Mouse (Mus musculus) hindbrain, embryonic 11.5 days (tissue): ENCODE data around the gene Nvl. TPM values are rescaled to one million over a fixed set of nuclear protein-coding genes. Genes with fewer than 3 reads are reported as not detected.

Experiments used
- ATAC-seq: fragments of 200-750 bp; cut with Nextera tagmentation; 2 replicates; pipeline ENCODE4 v1.8.0; 2017; ENCODE audit warnings: mild to moderate bottlenecking, moderate TSS enrichment, moderate library complexity; ENCODE audit not compliant: low FRiP score
- DNase-seq: peaks from one replicate; pipeline ENCODE4 v3.0.0-alpha.2; 2015; ENCODE audit warnings: low spot score
- H3K27ac ChIP-seq: fragments of 300-500 bp; sonication (generic); 2 replicates; pipeline ENCODE4 v1.5.1; 2014; ENCODE audit warnings: mild to moderate bottlenecking, low read depth, low read length
- H3K27me3 ChIP-seq: fragments of 300-500 bp; sonication (generic); 2 replicates; pipeline ENCODE4 v1.6.1; 2014; ENCODE audit warnings: mild to moderate bottlenecking, low read length, moderate library complexity, mixed read lengths; ENCODE audit not compliant: control insufficient read depth, insufficient read depth
- H3K36me3 ChIP-seq: fragments of 300-500 bp; sonication (generic); 2 replicates; pipeline ENCODE4 v1.6.1; 2014; ENCODE audit warnings: mild to moderate bottlenecking, low read length, moderate library complexity, mixed read lengths; ENCODE audit not compliant: control insufficient read depth, insufficient read depth
- H3K4me1 ChIP-seq: fragments of 300-500 bp; sonication (generic); replicated peaks from 2 replicates; pipeline ENCODE4 v1.6.1; 2014; ENCODE audit warnings: low read length, mixed read lengths; ENCODE audit not compliant: control insufficient read depth, insufficient read depth
- H3K4me2 ChIP-seq: fragments of 300-500 bp; sonication (generic); replicated peaks from 2 replicates; pipeline ENCODE4 v1.6.1; 2014; ENCODE audit warnings: mild to moderate bottlenecking, low read depth, low read length
- H3K4me3 ChIP-seq: fragments of 300-500 bp; sonication (generic); 2 replicates; pipeline ENCODE4 v1.5.1; 2014; ENCODE audit warnings: low read depth, low read length
- H3K9ac ChIP-seq: fragments of 300-500 bp; sonication (generic); 2 replicates; pipeline ENCODE4 v1.6.1; 2014; ENCODE audit warnings: low read depth, low read length
- H3K9me3 ChIP-seq: fragments of 300-500 bp; sonication (generic); 2 replicates; pipeline ENCODE4 v1.6.1; 2016; ENCODE audit warnings: low read length; ENCODE audit not compliant: control insufficient read depth
- WGBS: fragments of 180-500 bp; shearing (Covaris S2); extraction: QIAGEN DNeasy Blood & Tissue Kit; methylation state at CpG from one replicate; pipeline ENCODE4 v1.1.7; 2014; 5-methylcytosine and 5-hydroxymethylcytosine counted together
- polyA plus RNA-seq: library from polyadenylated mRNA; unstranded; fragments of >200 nt; fragmentation: Nextera tagmentation; extraction: Ambion mirVana; gene quantifications from 2 replicates; pipeline ENCODE4 v1.2.1, GENCODE M21; 2014

The Nvl gene
- 37.9 and 38.5 TPM in 2 replicates for polyA plus RNA-seq

DNA sequence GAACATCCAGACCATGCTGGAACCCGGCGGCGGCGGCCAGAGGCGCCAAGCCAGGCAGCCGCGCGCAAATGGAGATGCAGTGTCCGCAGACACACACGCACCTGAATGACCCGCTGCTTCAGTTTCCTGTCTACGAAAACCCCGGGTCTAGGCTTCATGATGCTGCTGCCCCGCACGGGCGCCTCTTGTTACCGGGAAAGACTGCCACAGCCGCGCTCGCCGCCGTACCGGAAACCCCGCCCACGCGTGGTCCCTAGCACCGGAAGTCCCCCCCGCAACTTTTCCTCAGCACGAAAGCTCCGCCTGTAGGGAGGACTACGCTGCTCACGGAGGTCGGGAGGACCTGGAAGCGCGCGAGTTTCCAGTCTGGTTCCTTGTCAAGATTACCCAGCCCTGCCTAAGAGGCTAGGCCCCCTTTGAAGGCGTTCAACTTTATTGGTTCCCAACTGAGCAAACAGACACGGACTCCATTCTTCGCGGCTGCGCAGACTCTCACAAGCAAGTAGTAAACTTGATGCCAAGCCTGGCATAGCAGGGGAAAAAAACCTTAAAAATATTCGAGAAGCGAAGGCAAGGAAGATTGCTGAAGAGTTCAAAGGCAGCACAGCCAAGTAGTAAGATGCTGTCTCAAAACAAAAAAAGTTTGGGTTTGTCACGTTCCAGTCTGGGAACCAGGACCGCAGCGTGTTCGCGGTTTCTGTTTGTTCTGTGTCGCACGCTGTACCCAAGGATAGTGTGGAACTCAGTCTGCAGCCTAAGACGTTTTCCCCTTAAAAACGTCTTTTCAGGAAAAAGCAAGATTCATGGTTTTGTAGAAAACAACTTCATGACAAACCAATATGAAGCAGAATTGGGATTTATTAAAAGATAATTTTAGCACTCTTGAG lies at the start of gene Nvl, which contains the start of gene Cnih4:
Nvl (minus strand) TSS at position 255 of the 887 bp plus-strand sequence.
Cnih4 (plus strand) TSS at position 744 of the 887 bp plus-strand sequence.
- peak; percentile 99 for ATAC-seq
- Histone ChIP-seq H3K9me3 (no peaks in the 10 kb centered on the region), H3K36me3 (no peaks in the 10 kb centered on the region), H3K4me1 (no peaks in the 10 kb centered on the region; the same call in 1 of the 2 replicates), H3K27ac (peak within 1 kb of the TSS; percentile 67), H3K4me2 (peak within 1 kb of the TSS; percentile 65), H3K4me3 (peak within 1 kb of the TSS; percentile 91), H3K27me3 (no peaks in the 10 kb centered on the region), H3K9ac (peak within 1 kb of the TSS; percentile 73)
- WGBS: under 1% methylated on average over 52 of the region's 52 CpGs
- DNase-seq: peak; percentile 95

DNA sequence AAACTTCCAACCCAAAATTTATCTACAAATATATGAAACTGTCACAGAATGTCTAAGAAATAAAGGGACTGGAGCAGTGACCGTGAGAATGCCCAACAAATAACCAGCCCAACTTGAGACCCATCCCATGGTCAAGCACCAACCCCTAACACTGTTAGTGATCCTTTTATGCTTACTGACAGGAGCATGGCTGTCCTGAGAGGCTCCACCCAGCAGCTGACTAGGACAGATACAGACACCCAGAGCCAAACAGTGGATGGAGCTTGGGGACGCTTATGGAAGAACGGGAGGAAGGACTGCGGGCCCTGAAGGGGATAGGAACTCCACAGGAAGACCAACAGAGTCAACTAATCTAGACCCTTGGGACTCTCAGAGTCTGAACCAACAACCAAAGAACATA lies 44.9 kb upstream of the Nvl start:
- H3K9ac ChIP-seq: no peak overlapping the region
- no peak for ATAC-seq

DNA sequence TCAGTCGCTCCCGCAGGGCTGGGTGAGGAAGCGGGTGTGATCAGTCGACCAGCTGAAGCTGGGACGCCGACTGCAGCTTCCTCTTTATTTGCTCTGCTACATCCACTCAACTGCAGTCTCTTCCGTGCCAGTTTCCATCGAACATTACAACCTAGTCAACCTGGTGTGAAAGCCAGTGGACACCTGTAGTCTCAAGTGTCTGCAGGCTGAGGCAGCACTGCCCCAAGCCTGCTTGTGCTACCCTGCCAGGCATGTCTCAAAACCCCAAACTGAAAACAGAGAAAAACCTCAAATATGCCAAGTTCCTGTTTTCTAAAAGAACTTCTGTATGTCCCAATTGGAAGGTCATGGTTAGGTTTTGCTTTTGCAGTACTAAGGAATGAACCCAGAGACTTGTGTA lies 26.2 kb upstream of the Nvl start:
- Histone ChIP-seq H3K27ac (no peak overlapping the region), H3K36me3 (peaks cover 6% of the 10 kb centered on the region; the same call in 1 of the 2 replicates), H3K27me3 (no peaks in the 10 kb centered on the region), H3K4me3 (no peak overlapping the region), H3K9ac (no peak overlapping the region), H3K4me2 (no peak overlapping the region), H3K9me3 (no peaks in the 10 kb centered on the region), H3K4me1 (no peaks in the 10 kb centered on the region)
- no peak for ATAC-seq
- no peak for DNase-seq
- WGBS: 92% methylated on average over 8 of the region's 8 CpGs

More for the DNA sequence above, 44.9 kb upstream of the Nvl start:
- Histone ChIP-seq H3K4me2 (no peak overlapping the region), H3K4me1 (no peaks in the 10 kb centered on the region), H3K36me3 (peaks cover 18% of the 10 kb centered on the region), H3K27ac (no peak overlapping the region), H3K27me3 (no peaks in the 10 kb centered on the region), H3K9me3 (no peaks in the 10 kb centered on the region), H3K4me3 (no peak overlapping the region)
- no peak for DNase-seq
- WGBS: 96% methylated on average over 4 of the region's 4 CpGs

GRCm38 (mm10) chr1:181168377-181168776 lies 24.4 kb upstream of the Nvl start:
- Histone ChIP-seq H3K9me3 (no peaks in the 10 kb centered on the region), H3K4me1 (no peaks in the 10 kb centered on the region), H3K4me3 (no peak overlapping the region), H3K36me3 (peaks cover 8% of the 10 kb centered on the region), H3K27me3 (no peaks in the 10 kb centered on the region), H3K27ac (no peak overlapping the region), H3K9ac (no peak overlapping the region), H3K4me2 (no peak overlapping the region)
- no peak for DNase-seq
- WGBS: 80% methylated on average over 3 of the region's 3 CpGs
- no peak for ATAC-seq

DNA sequence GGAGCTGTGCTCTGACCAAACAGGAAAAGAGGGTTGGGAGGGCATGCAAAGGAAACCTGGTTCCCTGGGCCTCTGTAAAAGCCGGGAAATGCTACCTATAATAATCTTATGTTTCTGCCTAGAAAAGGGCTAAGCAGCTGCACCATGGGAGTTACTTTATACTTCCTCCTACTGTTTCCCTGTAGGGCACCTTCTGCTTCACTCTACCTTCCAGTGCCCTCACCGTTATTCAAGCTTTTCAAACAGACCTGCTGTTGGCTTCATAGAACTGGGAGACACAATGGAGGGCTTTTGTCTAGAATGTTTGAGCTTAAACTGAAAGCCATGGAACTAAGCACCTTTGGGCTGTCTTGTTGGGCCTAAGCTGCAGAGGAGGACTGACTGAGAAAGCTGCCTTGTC lies 23.8 kb upstream of the Nvl start:
- WGBS: 90% methylated on average over 2 of the region's 2 CpGs
- H3K36me3 ChIP-seq: peaks cover 8% of the 10 kb centered on the region

GRCm38 (mm10) chr1:181151541-181151940 lies 7.5 kb upstream of the Nvl start:
- ATAC-seq: no peak
- Histone ChIP-seq H3K27ac (peak overlapping the region; percentile 78; the same call in 1 of the 2 replicates), H3K4me2 (peak overlapping the region; percentile 71), H3K4me1 (0 out of 2 replicates have a peak, but pooled peaks cover 3% of the 10 kb centered on the region), H3K36me3 (no peaks in the 10 kb centered on the region), H3K9ac (peak overlapping the region; percentile 88), H3K9me3 (no peaks in the 10 kb centered on the region), H3K27me3 (no peaks in the 10 kb centered on the region), H3K4me3 (peak overlapping the region; percentile 80)
- 46% methylated on average over 5 of the region's 5 CpGs for WGBS
- no peak for DNase-seq

More for the DNA sequence above, 23.8 kb upstream of the Nvl start:
- Histone ChIP-seq H3K4me3 (no peak overlapping the region), H3K27me3 (no peaks in the 10 kb centered on the region), H3K9me3 (no peaks in the 10 kb centered on the region), H3K4me1 (no peaks in the 10 kb centered on the region), H3K27ac (no peak overlapping the region), H3K9ac (no peak overlapping the region), H3K4me2 (no peak overlapping the region)
- no peak for DNase-seq
- ATAC-seq: no peak

GRCm38 (mm10) chr1:181150827-181151534 lies 7.0 kb upstream of the Nvl start:
- H3K9me3 ChIP-seq: no peaks in the 10 kb centered on the region
- no peaks in the 10 kb centered on the region for H3K36me3 ChIP-seq
- peak overlapping the region; percentile 88 for H3K9ac ChIP-seq
- WGBS: under 1% methylated on average over 55 of the region's 59 CpGs
- peak overlapping the region; percentile 78 for H3K27ac ChIP-seq
- no peaks in the 10 kb centered on the region for H3K27me3 ChIP-seq
- H3K4me3 ChIP-seq: peak overlapping the region; percentile 80
- H3K4me1 ChIP-seq: 0 out of 2 replicates have a peak, but pooled peaks cover 3% of the 10 kb centered on the region
- DNase-seq: peak; percentile 96
- ATAC-seq: peak; percentile 92
- H3K4me2 ChIP-seq: peak overlapping the region; percentile 71

- Histone ChIP-seq H3K9ac (no peak overlapping the region; the same call in 1 of the 2 replicates), H3K4me2 (no peak overlapping the region), H3K4me3 (peak overlapping the region; percentile 80), H3K27ac (no peak overlapping the region), H3K36me3 (no peaks in the 10 kb centered on the region), H3K4me1 (0 out of 2 replicates have a peak, but pooled peaks cover 3% of the 10 kb centered on the region), H3K27me3 (no peaks in the 10 kb centered on the region), H3K9me3 (no peaks in the 10 kb centered on the region)
- ATAC-seq (peak; percentile 45), DNase-seq (no peak)
- 64% methylated on average over 3 of the region's 3 CpGs for WGBS
Observed at GRCm38 (mm10) chr1:181150431-181150826, 6.4 kb upstream of the Nvl start.
